Mouse (Mus musculus) left cerebral cortex, adult 18-20 months (tissue): Measurements from ENCODE around the gene Cbfa2t3. TPM values are rescaled to one million over a fixed set of nuclear protein-coding genes. Genes with fewer than 3 reads are reported as not detected.
"Not testable (repeated sequence)": the region's sequence is repeated elsewhere in the genome, so short reads cannot be mapped to it uniquely, and the experiment has no call there.

Experiments used
- DNase-seq, 2 experiments: peaks; one replicate each; pipeline ENCODE4 v3.0.0; 2021 to 2022; ENCODE audit warnings: low spot score in 2 of 2, mixed read lengths in 1 of 2
- total RNA-seq, 2 experiments: library from RNA; stranded (reverse); gene quantifications; 2 replicates each; pipeline ENCODE4 v1.2.3; 2021

Gene Cbfa2t3
- total RNA-seq, 2 experiments from 2014 or later: 34.3 to 46.0 TPM

GRCm38 (mm10) chr8:122640825-122641224 is 58.1 kb downstream of the Cbfa2t3 start:
- no peak for DNase-seq

DNA sequence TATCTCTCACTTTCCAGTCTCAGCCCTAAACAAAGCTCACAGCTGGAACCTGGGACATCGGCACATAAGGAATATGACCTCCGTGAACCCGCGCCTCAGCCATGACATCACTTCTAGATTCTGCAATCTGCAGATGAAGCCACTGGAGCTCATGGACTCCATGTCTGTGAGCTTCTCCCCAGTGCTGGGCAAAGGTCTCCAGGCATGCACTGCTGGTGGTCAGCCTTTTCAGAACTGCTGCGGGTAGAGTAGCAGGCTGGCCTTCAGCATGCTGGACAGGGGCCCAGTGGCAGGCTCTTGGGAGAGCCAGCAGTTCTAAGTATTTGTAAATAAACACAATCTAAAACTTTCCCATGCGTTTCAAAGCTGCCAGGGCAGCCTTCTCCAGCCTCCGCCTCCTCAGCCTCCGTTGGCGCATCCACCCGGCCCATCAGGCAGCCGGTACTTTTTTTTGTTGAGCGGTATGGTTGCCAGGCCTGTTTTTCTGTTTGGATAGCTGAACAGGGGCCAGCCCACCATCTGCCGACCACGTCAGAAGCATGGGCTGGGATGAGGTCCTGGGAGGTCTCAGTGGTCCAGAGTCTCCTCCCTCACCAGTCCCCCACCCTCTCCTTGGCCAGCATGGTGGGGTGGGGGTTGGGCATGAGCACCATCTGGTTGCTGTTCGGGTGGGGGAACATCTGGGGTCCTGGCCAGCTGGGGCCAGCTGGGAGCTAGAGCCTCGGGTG is 59.2 kb downstream of the Cbfa2t3 start:
- DNase-seq: peak; percentile 29 to 50

DNA sequence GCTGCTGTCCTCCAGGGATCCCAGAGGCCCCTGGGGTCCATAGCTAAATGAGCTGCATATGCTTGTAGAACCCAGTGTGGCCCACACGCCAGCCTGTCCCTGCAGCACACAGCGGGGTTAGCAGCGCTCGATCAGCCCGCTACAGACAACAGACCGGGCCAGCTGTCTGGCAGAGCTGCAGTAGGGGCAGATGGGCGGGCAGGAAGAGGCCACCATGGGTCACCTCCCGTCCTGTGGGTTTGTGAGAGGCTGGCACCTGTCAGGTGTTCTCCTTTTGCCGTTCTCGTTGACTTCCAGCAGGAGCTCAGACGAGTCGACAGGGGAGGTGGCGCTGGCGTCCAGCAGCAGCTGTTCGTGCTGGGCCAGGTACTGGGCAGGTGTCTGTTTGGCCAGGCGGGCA is 60.3 kb downstream of the Cbfa2t3 start:
- no peak for DNase-seq

DNA sequence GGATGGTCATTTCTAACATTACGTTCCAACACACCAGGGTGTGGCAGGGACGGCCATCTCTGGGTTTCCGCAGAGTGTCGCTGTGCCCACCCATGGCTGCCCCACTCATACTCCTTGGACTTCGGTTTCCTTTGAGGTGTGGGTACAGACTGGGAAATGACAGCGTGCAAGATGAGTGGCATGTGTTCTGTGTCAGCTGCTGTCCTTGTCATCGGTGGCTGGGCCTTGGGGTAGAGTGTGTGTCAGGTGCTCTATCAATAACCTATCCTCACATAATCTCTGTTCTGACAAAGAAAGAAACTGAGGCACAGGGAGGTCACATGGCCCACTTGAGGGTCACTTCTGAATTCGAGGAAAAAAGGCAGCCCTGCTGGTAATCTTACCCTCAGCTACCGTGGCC is 61.7 kb downstream of the Cbfa2t3 start:
- no peak for DNase-seq

DNA sequence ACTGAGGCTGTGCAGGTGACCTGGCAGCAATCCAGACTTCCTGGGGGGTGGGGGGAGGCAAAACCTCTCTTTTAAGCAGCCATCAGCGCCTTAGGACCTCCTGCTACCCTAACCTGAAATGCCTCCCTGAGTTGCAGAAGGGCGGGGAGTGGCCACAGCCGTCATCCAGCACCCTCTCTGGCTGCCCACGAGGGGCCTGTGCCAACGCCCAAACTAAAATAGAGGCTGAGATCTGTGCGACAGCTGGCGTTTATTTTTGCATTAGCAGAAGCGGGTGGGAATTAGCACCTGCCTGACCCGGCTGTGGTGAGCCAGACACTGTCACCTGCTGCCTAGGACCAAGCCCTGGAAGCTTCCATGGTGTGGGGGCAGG is 62.1 kb downstream of the Cbfa2t3 start:
- DNase-seq: peak; percentile 36 to 56

DNA sequence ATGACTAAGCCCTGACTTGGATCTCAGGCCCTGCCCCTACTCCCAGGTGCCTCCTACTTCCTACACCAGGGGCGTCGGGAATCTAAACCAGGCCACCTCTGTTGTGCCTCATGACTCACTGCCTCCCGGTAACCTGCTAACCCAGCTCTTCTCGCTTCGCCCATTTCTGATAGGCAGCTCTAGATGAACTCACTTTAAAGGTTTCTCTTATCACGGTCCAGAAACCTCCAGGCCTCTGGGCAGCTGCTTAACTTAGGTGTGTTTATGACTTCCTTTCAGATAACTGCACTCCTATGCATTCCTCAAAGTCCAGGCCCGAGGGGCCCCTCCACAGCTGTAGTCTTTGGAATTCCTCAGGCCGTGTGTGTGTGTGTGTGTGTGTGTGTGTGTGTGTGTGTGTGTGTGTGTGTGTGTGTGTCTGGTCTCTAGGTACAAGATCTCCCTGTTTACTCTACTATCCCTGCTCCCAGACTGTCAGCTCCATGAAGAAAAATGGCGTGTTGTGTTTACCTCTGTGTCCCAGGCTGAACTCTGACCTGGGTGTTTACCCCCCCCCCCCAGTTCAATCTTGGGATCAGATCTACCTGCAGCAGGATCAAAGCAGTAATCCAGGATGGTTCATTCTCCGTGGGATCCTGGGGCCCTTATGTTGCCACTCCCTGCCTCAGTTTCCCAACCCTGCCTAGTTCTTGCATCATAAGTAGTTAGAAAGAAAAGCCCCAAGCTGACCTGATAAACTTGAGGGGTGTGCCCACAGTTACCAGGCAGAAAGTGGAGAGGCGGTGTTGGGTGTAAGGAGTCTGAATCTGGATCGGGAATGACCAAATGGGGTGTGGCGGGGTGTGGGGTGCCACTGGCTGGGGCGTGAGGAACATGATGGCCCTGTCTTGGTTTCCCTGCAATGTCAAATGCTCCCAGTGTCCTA is 62.8 kb downstream of the Cbfa2t3 start:
- no peak for DNase-seq

- no peak for DNase-seq
Measured at GRCm38 (mm10) chr8:122633205-122633604, 65.7 kb downstream of the Cbfa2t3 start.

DNA sequence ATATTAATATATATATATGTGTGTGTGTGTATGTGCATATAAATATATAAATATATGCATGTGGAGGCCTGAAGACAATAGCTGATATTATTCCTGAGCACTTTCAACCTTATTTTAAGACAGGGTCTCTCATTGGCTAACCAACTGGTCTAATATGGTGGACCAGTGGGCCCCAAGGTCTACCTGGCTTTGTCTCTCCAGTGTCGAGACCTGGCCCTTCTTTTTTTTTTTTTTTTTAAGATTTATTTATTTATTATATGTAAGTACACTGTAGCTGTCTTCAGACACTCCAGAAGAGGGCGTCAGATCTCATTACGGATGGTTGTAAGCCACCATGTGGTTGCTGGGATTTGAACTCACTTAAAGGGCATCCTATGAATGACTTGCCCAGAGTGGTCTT is 66.8 kb downstream of the Cbfa2t3 start:
- DNase-seq: not testable (repeated sequence)

DNA sequence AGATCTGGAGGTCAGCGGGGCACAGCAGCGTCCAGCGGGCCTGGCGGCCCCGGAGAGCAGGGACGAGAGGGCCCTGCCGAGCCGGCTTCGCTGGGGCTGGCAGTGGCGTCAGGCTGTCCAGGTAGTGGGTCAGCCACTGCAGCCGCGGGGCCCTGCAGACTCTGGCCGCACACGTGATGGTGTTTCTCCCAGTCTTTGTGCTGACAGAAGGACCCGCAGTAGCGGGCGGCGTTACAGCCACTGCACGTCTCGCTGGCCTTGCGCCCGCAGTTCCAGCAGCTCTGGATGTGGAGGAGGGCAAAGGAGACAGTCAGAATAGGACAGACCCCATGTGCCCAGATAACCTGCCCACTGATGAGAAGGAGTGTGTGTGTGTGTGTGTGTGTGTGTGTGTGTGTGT is 68.2 kb downstream of the Cbfa2t3 start:
- DNase-seq: no peak

DNA sequence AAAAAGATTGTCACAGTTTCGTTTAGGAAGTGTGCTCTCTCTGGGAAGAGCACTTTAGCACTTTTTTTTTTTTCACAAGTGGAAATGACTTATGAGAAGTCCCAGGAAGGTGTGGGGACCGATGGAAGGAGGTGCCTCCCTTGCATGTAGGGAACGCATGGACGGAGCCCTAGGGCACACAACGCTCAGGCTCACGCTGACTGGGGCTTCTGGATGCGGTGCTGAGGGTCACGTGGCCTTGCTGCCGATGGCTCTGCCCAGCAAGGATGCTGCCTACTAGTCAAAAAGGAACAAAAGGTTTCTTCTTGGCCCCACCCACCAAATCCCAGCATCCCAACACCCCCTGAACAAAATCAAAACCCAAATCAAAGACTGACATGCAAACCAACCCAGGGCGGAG is 69.5 kb downstream of the Cbfa2t3 start:
- DNase-seq: no peak

- DNase-seq: no peak
Measured at GRCm38 (mm10) chr8:122626896-122627295, 72.0 kb downstream of the Cbfa2t3 start.

DNA sequence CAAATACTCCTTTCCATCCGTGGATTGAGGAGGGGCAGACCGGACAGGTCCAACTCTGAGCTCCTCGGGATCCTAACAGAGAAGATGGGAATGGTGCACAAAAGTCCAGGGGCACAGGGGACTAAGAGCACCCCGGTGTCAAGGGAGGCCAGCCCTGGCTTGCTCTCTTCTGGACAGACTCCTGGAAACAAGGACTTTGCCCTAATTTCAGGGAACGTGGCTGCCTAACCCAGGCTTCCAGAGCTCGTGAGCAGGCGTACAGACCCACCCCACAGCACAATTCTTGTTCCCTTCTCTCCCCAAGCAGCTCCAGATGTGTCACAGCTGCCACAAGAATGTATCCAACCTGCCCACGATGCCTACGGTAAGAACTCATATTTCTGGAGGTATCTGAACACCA is 73.1 kb downstream of the Cbfa2t3 start:
- no peak for DNase-seq

- DNase-seq: no peak
Measured at GRCm38 (mm10) chr8:122624653-122625052, 74.3 kb downstream of the Cbfa2t3 start.

DNA sequence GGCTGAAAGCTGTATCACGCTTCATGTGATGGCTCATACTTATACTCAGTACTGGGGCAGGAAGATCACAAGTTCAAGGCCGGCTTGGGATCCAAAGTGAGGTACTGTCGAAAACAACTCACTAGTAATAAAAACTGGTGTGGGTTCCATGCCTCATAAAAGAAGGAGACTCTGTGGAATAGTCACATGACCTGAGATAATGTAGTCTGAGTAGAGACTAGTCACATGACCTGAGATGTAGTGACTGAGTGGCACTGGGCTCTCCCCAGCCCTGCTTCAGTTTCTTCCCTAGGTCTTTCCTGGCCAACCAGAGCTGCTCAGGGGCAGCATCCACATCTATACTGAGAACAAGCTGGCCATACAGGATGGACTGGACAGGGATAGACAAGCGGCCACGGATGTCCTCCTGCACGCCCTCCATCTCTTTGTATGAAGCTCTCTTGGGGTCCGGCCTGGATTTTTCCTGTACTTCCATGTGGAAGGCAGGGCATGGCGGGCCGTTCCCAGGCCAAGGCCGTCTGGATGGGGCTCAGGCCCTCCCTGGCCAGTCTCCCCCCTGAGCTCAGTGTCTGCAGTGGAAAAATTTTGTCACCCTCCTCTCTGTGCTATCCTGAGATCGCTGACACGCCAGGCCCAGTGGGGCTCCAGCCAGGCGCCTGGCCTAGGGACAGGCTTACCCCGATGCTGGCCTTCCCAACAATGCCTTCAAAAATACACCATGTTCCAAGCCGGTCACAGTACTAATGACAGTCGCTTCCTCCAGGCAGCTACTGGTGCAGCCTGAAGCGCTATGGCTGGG is 74.9 kb downstream of the Cbfa2t3 start:
- no peak for DNase-seq

DNA sequence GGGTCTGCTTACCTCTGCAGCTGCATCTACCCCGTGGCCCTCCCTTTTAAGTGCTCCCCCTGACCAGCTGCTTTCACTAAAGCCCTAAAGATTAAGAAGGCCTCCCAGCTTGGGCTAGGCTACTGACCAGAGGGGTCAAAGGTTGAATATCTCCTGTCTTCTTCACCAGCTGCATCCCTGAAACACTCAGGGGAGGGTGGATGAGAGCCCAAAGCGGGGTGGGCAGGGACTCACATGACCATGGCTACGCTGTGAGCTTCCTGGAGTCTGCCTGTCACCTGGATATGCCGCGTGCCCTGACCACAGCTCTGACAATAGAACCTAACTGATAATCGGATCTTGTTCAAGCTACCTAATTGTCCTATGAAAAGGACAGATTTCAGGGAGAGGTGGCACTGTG is 76.2 kb downstream of the Cbfa2t3 start, which contains the start of gene Pabpn1l:
Gene Pabpn1l, minus strand, starts transcription at position 13 of the 400 bp plus-strand sequence.
- no peak for DNase-seq

- no peak for DNase-seq
Measured at GRCm38 (mm10) chr8:122620446-122620845, 78.5 kb downstream of the Cbfa2t3 start.

DNA sequence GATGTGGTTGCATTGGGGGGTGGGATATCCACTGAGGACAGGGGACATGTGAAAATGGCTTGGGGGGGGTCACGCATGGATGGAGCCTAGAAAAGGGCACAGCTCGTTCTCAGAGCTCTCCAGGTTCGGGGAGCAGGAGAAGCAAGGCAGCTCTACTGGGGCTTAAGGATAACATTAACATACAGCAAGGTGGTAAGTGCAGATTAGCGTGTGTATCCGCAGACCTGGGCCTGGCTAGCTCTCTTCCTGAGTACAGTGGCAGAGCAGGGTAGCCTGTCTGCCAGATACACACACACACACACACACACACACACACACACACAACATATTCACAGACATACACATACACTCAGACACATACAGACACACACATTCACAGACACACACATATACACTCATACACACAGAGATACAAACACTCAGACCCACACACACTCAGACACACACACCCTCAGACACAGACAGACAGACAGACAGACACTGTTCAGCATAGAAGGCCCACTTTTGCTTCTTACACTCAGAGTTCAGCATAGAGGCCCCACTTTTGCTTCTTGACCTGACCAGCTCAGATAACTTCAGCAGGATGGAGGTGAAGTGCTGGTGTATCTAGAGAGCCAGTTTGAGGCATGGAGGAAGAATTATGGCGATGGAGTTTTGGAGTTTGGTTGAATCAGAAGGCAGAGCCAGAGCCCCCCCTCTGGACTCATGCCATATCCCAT is 80.1 kb downstream of the Cbfa2t3 start:
- DNase-seq: no peak

GRCm38 (mm10) chr8:122617947-122618546 is 80.9 kb downstream of the Cbfa2t3 start:
- peak; percentile 70 to 85 for DNase-seq

DNA sequence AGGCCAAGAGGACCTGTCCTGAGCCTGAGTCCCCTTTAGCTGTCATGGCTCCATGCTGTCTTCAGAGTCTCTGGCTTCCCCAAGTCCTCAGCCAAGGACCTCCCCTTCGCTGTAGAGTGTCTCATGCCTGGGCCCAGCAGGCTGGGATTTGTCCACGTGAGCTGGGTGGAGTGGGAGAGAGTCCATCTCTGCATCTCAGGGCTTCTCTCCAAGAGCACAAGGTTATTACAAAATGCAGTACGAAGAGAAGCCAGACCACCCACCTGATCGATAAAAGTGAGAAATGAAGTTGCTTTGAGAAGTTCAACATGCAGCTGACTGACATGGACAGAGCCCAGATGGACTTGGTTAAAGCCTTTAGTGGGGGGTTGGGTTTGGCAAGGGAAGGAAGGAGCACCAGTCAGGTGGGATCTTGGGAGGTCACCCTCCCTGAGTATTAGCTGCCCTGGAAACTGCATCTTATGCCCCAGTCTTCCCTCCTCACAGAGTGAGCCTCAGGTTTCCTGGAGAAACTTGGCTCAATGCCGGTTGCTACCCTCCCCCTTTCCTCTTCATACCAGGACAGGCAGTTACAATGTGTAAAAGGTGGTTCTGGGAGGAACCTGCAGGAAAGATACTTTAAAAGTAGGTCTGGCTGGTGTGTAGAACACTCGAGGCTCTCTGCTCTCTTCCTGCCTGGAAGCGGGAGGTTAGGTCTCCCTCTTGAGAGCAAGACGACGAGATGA is 82.6 kb downstream of the Cbfa2t3 start:
- no peak for DNase-seq
